Mouse (Mus musculus) bone marrow macrophage, adult 2 months (primary cell): Measurements from ENCODE around the gene Gm45713. TPM values are rescaled to one million over a fixed set of nuclear protein-coding genes. Genes with fewer than 3 reads are reported as not detected.
A peak's percentile ranks its signal among the peaks of the same experiment; 100 is the strongest.
"Not testable (repeated sequence)": the region's sequence is repeated elsewhere in the genome, so short reads cannot be mapped to it uniquely, and the experiment has no call there.

Experiments
- H3K27ac ChIP-seq: 2 replicates; pipeline ENCODE4 v1.5.1; 2012; ENCODE audit warnings: low read depth, low read length; ENCODE audit not compliant: insufficient read depth
- H3K4me1 ChIP-seq: 2 replicates; pipeline ENCODE4 v1.6.1; 2012; ENCODE audit warnings: low read length; ENCODE audit not compliant: control insufficient read depth, insufficient read depth
- H3K4me3 ChIP-seq: 2 replicates; pipeline ENCODE4 v1.5.1; 2012; ENCODE audit warnings: mild to moderate bottlenecking, low read length, moderate library complexity; ENCODE audit not compliant: insufficient read depth
- CTCF ChIP-seq: IDR thresholded peaks from 2 replicates; pipeline ENCODE4 v1.5.1; 2012; ENCODE audit warnings: low read depth, mild to moderate bottlenecking, low read length, moderate library complexity
- POLR2A ChIP-seq: IDR thresholded peaks from 2 replicates; pipeline ENCODE4 v1.6.1; 2012; ENCODE audit warnings: mild to moderate bottlenecking, low read depth, low read length, borderline replicate concordance
- polyA plus RNA-seq: library from polyadenylated mRNA; stranded (reverse); fragments of >200 nt; gene quantifications from 2 replicates; pipeline ENCODE4 v1.2.4, GENCODE M21; 2012; ENCODE audit not compliant: missing spikeins, insufficient read depth, insufficient read length

Gene Gm45713
- polyA plus RNA-seq, 1 experiment, result not detected

DNA sequence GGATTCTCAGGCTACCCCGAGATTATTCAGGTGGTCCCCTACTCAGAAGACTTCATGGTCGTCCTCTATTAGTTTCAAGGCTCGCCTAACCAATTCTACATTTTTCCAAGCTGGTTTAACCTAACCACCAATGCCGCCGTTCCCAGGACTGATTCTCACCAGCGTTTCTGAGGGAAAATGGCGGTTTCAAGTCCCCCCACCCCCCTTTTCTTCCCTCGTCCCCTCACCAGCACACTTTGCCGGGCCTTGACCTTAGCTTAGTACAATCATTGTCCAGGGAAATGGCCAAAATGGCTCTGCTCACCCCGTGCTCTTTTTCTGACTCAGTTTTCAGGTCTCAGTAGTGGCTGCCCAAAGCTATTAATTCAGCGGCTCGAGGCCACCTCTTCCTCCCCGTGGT, 39.4 kb upstream of the Gm45713 start:
- Histone ChIP-seq H3K4me3 (no peak overlapping the region), H3K4me1 (no peaks in the 10 kb centered on the region), H3K27ac (no peak overlapping the region)
- TF ChIP-seq CTCF (no peak), POLR2A (no peak)

- no peak for TF ChIP-seq POLR2A
- no peak for TF ChIP-seq CTCF
- Histone ChIP-seq H3K4me3 (no peak overlapping the region), H3K4me1 (no peaks in the 10 kb centered on the region)
Measured at GRCm38 (mm10) chr7:45174567-45175280, 38.7 kb upstream of the Gm45713 start.

DNA sequence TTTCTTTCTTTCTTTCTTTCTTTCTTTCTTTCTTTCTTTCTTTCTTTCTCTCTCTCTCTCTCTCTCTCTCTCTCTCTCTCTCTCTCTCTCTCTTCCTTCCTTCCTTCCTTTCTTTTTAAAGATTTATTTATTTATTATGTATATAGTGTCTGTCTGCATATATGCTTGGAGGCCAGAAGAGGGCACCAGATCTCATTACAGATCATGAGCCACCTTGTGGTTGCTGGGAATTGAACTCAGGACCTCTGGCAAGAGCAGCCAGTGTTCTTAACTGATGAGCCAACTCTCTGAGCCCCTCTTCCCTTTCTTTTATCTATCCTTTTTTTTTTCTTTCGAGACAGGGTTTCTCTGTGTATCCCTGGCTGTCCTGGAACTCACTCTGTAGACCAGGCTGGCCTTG, 37.7 kb upstream of the Gm45713 start:
- H3K4me3 ChIP-seq, H3K4me1 ChIP-seq: not testable (repeated sequence)

More at GRCm38 (mm10) chr7:45174567-45175280, 38.7 kb upstream of the Gm45713 start:
- H3K27ac ChIP-seq, result no peak overlapping the region

GRCm38 (mm10) chr7:45172974-45173373, 36.9 kb upstream of the Gm45713 start:
- no peaks in the 10 kb centered on the region for H3K4me1 ChIP-seq
- H3K27ac ChIP-seq, result no peak overlapping the region
- TF ChIP-seq POLR2A (no peak), CTCF (peak; percentile 36; the same call in 1 of the 2 replicates)
- no peak overlapping the region for H3K4me3 ChIP-seq

More for the DNA sequence above, 37.7 kb upstream of the Gm45713 start:
- not testable (repeated sequence) for H3K27ac ChIP-seq

DNA sequence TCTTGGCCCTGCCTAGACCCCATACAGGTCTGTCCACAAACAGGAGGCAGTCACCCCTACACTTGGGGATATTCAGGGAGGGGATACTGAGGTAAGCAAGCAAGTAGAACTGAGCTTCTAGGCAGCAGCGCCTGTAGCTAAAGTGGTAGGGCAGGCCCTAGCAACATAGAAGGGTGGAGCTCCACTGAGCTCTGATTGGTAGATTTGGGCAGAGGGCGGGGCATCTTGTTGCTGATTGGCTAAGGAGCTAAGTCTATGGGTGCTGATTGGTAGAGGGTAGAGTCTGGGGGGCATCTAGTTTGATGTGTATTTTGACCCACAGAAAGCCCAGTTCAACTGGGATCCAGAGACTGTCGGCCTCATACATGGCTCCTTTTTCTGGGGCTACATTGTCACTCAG, 33.5 kb upstream of the Gm45713 start:
- no peak overlapping the region for H3K27ac ChIP-seq
- TF ChIP-seq POLR2A, result no peak
- no peak for TF ChIP-seq CTCF
- no peak overlapping the region for H3K4me3 ChIP-seq
- no peaks in the 10 kb centered on the region for H3K4me1 ChIP-seq

DNA sequence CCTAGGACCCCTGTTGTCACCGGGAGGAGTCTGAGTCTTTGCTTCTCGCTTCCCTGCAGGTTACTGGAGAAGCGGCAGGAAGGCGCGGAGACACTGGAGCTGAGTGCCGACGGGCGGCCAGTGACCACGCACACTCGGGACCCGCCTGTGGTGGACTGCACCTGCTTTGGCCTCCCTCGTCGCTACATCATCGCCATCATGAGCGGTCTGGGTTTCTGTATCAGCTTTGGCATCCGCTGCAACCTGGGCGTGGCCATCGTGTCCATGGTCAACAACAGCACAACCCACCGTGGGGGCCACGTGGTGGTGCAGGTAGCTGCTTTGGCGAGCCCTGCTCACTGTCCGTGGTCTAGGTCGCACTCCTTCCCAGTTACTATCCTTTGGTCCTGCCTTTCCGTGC, 32.6 kb upstream of the Gm45713 start:
- Histone ChIP-seq H3K4me3 (no peak overlapping the region), H3K27ac (no peak overlapping the region), H3K4me1 (no peaks in the 10 kb centered on the region)
- TF ChIP-seq CTCF (no peak), POLR2A (no peak)

DNA sequence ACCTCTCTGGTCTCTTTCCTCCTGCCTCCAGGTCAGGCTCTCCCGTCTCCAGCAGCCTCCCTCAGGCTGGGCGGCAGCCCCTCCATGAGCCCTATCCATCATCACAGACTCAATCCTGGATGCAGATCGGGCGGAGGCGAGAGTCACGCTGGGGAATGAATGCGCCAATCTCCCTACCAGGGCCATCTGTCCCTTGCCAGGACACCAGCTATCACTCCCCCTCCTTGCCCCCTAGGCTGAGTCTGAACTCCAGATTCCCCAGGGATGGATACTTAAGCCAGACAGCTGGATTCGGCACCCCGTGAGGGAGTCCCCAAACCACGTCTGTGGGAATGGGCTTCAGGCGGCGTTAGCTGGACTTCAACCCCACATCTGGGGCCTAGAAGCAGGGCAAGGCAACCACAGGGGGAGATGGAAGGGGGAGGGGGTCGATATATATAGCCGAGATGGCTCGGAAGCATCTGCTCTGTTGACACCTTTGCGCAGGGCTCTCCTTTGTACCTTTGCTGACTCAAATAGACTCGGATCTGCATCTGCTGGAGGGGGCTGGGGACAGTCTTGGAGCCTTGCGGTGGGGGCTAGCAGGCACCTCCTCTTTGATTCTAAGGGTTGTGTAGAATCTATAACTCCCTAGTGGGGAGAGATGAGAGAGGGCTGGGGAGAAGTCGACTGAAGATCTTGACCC, 31.9 kb upstream of the Gm45713 start:
- no peaks in the 10 kb centered on the region for H3K4me1 ChIP-seq
- H3K27ac ChIP-seq, result no peak overlapping the region
- H3K4me3 ChIP-seq, result no peak overlapping the region
- TF ChIP-seq CTCF, result no peak
- TF ChIP-seq POLR2A, result no peak

- Histone ChIP-seq H3K4me1 (no peaks in the 10 kb centered on the region), H3K27ac (no peak overlapping the region), H3K4me3 (no peak overlapping the region)
- TF ChIP-seq POLR2A, result no peak
- TF ChIP-seq CTCF, result no peak
Measured at GRCm38 (mm10) chr7:45166950-45167401, 30.9 kb upstream of the Gm45713 start.

DNA sequence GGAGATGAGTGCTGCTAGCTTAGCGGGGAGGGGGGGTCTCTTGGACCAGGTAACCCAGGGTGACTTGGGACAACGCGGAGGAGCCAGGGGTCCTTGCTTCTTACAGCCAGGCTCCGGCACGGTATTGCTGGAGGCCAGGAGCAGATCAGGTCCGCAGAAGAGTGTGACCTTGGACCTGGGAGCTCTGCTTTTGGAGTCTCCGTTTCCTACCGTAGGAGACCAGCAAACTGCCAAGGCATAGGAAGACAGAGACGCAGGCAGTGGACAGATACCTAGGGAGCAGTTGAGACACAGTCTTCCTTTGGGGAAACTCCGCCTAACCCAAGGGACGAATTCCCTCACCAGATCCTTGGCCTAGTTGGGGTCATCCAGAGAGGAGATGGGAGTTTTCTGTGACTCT, 29.7 kb upstream of the Gm45713 start:
- H3K4me3 ChIP-seq, result no peak overlapping the region
- no peak overlapping the region for H3K27ac ChIP-seq

DNA sequence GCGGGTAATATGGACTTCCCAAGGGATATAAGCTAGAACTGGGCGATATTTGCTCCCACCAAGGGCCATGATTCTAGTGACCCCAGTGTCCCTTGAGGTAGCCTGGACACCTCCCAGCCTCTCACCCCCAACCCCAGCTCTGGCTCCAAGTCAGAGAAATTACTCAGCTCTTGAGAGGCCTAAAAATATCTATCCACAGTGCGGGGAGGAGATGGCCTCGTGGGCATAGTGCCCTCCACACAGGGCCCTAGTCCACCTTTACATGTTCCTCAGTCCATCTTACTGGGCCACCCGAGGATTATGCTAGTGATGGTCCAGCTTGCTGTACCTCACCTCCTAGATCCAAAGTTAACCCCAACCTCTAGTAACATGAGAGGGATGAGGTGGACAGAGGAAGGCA, 28.8 kb upstream of the Gm45713 start:
- TF ChIP-seq CTCF (no peak), POLR2A (no peak)
- Histone ChIP-seq H3K4me3 (no peak overlapping the region), H3K27ac (no peak overlapping the region), H3K4me1 (no peaks in the 10 kb centered on the region)

More for the DNA sequence above, 29.7 kb upstream of the Gm45713 start:
- TF ChIP-seq POLR2A, result no peak
- TF ChIP-seq CTCF, result no peak
- no peaks in the 10 kb centered on the region for H3K4me1 ChIP-seq
